Mouse (Mus musculus): Measurements from ENCODE around the gene Vps52. TPM values are rescaled to one million over a fixed set of nuclear protein-coding genes. Genes with fewer than 3 reads are reported as not detected.
"Not testable (repeated sequence)": the region's sequence is repeated elsewhere in the genome, so short reads cannot be mapped to it uniquely, and the experiment has no call there.

Gene Vps52
- polyA plus RNA-seq, 1 experiment from 2014 or later = 57.2 TPM

DNA sequence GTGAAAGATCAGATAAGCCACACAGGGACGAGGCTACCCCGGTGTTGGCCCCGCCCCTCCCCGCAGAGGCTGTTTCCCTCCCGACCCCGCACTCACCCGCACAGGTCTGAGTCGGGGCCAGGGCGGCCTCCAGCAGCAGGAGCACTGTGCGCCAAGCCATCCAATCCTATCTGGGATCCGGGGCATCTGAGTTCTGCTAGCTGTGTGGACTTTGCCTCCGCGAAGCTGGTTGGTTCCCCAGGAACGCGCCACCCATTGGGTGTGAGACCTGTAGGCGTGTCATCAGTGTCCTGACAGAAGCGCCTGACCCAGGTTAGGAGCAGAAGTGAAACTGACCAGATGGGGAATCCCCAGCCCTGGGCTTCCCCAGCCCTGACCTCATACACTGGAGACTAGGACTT, 23.0 kb downstream of the Vps52 start:
- no peaks in the 10 kb centered on the region for H3K9me3 ChIP-seq (replicated peaks)
- H3K4me2 ChIP-seq (replicated peaks) = peak overlapping the region; percentile 59
- no peak overlapping the region for H3K9ac ChIP-seq
- peak overlapping the region; percentile 37 for H3K4me3 ChIP-seq (replicated peaks)
- WGBS = 0% methylated on average over 17 of the region's 17 CpGs
- no peak overlapping the region for H3K27ac ChIP-seq (replicated peaks)
- ATAC-seq (ENCODE audit: insufficient number of reproducible peaks, low FRiP score, low TSS enrichment, low read depth) = no peak
- peaks cover 27% of the 10 kb centered on the region for H3K4me1 ChIP-seq
- no peaks in the 10 kb centered on the region for H3K36me3 ChIP-seq
- peaks cover 60% of the 10 kb centered on the region for H3K27me3 ChIP-seq

DNA sequence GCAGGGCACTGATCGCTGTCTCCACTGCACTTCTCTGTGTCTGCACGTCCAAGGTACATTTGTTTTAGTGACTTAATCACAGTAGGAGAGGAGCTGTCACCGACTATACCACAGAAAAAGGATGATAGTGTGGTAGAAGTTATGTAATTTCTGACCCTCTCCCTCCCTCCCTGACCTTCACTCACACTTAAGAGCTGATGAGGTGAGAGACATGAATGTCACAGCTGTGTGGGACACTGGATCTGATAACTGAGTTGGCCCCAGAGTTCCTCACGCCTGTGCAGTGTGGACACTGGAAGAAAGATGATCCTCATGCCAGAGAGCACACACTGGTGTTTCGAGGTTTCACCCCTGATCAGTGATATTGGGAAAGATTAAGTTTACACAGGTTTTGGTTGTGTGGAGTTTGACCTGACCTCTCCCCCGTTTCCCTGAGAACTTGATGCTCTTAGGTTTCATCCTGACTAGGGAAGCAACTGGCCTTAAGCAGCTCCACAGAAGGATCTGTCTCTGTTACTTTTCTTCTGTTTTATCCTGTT, 24.0 kb downstream of the Vps52 start:
- WGBS = 74% methylated on average over 6 of the region's 6 CpGs
- H3K36me3 ChIP-seq = no peaks in the 10 kb centered on the region
- H3K9ac ChIP-seq = no peak overlapping the region
- no peak for ATAC-seq (ENCODE audit: insufficient number of reproducible peaks, low FRiP score, low TSS enrichment, low read depth)
- H3K4me2 ChIP-seq (replicated peaks) = no peak overlapping the region
- H3K4me3 ChIP-seq (replicated peaks) = no peak overlapping the region
- H3K27ac ChIP-seq (replicated peaks) = no peak overlapping the region
- no peaks in the 10 kb centered on the region for H3K9me3 ChIP-seq (replicated peaks)
- H3K27me3 ChIP-seq = peaks cover 55% of the 10 kb centered on the region
- H3K4me1 ChIP-seq = peaks cover 27% of the 10 kb centered on the region

DNA sequence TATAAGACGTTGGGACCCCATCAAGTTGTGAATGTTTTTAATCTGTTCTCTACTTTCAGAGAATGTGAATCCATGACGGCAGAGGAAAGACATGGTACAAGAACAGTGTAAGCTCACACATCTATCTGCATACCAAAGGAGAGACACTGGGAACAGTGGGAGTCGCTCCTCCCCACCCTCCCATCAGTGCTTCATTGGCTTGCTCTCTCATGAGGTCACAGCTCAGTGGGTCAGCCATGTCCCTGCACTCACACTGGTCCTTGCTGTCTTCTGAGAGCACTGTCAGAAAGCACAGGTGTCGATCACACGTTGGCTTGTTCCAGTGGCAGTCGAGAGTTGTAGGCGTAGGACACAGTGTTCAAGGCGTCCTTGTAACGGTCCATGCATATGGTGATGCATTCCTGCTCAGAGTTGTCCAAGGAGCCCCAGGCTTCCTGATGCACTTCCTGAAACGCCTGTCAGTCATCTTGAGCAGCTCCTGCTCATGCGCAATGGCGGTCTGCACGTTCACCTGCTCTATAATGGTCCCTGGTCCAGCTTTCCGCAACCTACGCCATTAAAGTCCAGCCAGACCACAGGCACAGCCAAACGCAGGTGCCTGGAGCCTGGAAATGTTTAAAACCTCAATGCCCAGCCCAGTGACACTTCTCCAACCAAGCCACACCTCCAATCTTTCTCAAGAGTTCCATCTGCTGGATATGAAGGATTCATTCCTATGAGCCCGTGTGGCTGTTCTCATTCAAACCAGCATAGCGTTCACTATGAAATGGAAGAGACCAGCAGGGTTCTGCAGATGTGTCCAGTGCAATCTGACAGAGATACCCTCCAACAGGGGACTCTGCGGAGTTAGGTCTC, 24.8 kb downstream of the Vps52 start:
- Histone ChIP-seq H3K36me3 (no peaks in the 10 kb centered on the region), H3K9ac (no peak overlapping the region), H3K9me3 (replicated peaks) (no peaks in the 10 kb centered on the region), H3K4me2 (replicated peaks) (peak overlapping the region; percentile 63; the same call in 1 of the 2 replicates), H3K4me3 (replicated peaks) (no peak overlapping the region), H3K4me1 (peaks cover 27% of the 10 kb centered on the region), H3K27me3 (peaks cover 48% of the 10 kb centered on the region), H3K27ac (replicated peaks) (peak overlapping the region; percentile 55; the same call in 1 of the 2 replicates)
- WGBS = 73% methylated on average over 19 of the region's 19 CpGs
- ATAC-seq (ENCODE audit: insufficient number of reproducible peaks, low FRiP score, low TSS enrichment, low read depth) = no peak

DNA sequence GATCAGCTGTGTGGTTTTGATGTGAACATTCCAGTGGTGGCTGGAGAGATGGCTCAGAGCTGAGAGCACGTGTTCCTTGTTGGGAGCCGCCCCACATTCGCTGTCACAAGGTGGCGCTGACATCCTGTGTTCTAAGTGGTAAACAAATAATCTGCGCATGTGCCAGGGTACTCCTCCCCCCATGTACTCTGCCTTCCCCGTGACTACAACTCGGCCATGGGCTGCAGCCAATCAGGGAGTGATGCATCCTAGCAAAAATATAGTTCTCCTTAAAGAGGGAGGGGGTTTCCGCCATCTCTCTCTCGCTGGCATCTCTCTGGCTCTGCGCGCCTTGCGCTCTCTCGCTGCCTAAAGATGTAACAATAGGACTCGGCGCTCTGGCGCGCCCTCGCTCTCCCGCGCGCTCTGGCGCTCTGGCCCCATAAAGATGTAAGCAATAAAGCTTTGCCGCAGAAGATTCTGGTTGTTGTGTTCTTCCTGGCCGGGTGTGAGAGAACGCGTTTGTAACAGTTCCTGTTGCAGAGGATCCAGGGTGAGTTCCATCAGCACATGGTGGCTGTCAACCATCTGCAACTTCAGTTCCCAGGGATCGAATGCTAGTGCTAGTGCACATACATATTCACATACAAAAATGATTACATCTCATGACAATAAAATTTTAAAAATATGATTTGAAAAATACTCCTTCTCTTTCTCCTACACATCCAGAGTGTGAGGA, 25.7 kb downstream of the Vps52 start:
- Histone ChIP-seq H3K4me1 (peaks cover 27% of the 10 kb centered on the region), H3K4me2 (replicated peaks) (peak overlapping the region; percentile 63), H3K27ac (replicated peaks) (peak overlapping the region; percentile 94), H3K27me3 (peaks cover 42% of the 10 kb centered on the region), H3K4me3 (replicated peaks) (peak overlapping the region; percentile 57)
- H3K9me3 ChIP-seq (replicated peaks); H3K36me3 ChIP-seq; H3K9ac ChIP-seq: not testable (repeated sequence)
- under 1% methylated on average over 27 of the region's 27 CpGs for WGBS
- peak; percentile 92 for ATAC-seq (ENCODE audit: insufficient number of reproducible peaks, low FRiP score, low TSS enrichment, low read depth)

- 0 out of 2 replicates have a peak overlapping the region, but pooled peaks have one; percentile 94 for H3K27ac ChIP-seq (replicated peaks)
- not testable (repeated sequence) for ATAC-seq (ENCODE audit: insufficient number of reproducible peaks, low FRiP score, low TSS enrichment, low read depth); H3K9ac ChIP-seq; H3K9me3 ChIP-seq (replicated peaks); H3K36me3 ChIP-seq
- H3K4me2 ChIP-seq (replicated peaks) = peak overlapping the region; percentile 63
- peaks cover 34% of the 10 kb centered on the region for H3K27me3 ChIP-seq
- WGBS = 9% methylated on average over 8 of the region's 8 CpGs
- H3K4me1 ChIP-seq = peaks cover 27% of the 10 kb centered on the region
- peak overlapping the region; percentile 57; the same call in 1 of the 2 replicates for H3K4me3 ChIP-seq (replicated peaks)
Observed at GRCm38 (mm10) chr17:33982136-33982535, 26.5 kb downstream of the Vps52 start.

DNA sequence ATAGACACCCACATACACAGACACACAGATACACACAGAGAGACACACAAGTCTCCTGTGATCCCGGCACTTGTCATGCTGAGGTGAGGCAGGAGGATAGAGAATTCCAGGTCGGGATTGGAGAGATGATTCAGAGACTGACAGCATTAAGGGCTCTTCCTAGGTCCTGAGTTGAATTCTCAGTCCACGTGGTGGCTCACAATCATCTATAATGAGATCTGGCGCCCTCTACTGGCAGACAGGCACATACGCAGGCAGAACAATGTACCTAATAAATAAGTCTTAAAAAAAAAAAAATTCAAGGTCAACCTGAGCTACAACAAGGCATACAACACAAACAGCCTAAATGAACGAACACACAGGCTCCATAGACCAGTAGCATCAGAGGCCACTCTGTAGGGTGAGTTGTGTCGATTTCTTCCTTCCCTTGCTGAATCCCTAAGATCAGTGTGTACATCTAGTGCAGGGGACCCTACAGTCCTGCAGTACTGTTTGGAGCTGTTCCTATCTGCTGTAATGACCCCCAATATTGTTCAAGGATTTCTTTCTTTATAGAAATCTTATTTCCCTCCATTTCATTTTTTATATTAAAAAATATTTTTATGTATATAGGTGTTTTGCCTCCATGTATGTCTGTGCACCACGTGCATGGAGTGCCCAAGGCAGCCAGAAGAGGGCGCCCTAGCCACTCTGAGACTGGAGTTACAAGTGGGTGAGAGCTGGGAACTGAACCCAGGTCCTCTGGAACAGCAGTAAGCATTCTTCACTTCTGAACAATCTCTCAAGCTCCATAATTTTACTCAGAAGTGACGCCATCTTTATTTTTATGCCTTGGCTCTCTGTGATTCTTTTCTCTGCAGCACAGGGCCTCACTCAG, 36.4 kb downstream of the Vps52 start:
- Histone ChIP-seq H3K4me2 (replicated peaks) (no peak overlapping the region), H3K4me3 (replicated peaks) (no peak overlapping the region), H3K4me1 (no peaks in the 10 kb centered on the region), H3K36me3 (no peaks in the 10 kb centered on the region), H3K27ac (replicated peaks) (no peak overlapping the region), H3K9me3 (replicated peaks) (no peaks in the 10 kb centered on the region), H3K9ac (no peak overlapping the region), H3K27me3 (peaks cover 12% of the 10 kb centered on the region; the same call in 1 of the 2 replicates)
- WGBS = 28% methylated on average over 10 of the region's 10 CpGs
- no peak for ATAC-seq (ENCODE audit: insufficient number of reproducible peaks, low FRiP score, low TSS enrichment, low read depth)

DNA sequence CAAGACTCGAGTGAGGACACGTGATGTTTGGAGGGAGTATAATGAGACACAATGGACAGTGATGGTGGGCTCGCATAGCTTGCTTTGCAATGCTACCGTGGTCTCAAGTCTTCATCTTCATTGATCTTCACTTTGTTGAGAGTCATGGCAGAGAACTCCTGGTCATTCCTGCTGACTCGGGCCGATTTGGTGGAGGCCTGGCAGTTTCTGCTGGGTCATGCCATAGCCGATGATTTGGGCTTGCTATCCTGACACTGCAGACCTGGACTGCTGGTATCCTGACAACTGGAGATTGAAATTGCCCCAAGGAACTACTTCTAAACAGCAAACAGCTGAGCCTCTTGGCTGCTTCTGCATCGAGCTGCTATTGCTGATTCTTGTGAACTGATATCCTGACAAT, 39.3 kb downstream of the Vps52 start:
- H3K9me3 ChIP-seq (replicated peaks) = no peaks in the 10 kb centered on the region
- H3K4me2 ChIP-seq (replicated peaks) = no peak overlapping the region
- H3K4me3 ChIP-seq (replicated peaks) = no peak overlapping the region
- no peak overlapping the region for H3K9ac ChIP-seq
- no peaks in the 10 kb centered on the region for H3K36me3 ChIP-seq
- H3K27me3 ChIP-seq = peaks cover 18% of the 10 kb centered on the region
- H3K4me1 ChIP-seq = peaks cover 9% of the 10 kb centered on the region
- H3K27ac ChIP-seq (replicated peaks) = no peak overlapping the region
- WGBS = 84% methylated on average over 8 of the region's 8 CpGs
- no peak for ATAC-seq (ENCODE audit: insufficient number of reproducible peaks, low FRiP score, low TSS enrichment, low read depth)

GRCm38 (mm10) chr17:33995651-33996050, 40.0 kb downstream of the Vps52 start:
- 62% methylated on average over 3 of the region's 3 CpGs for WGBS
- Histone ChIP-seq H3K36me3 (no peaks in the 10 kb centered on the region), H3K27me3 (peaks cover 25% of the 10 kb centered on the region), H3K4me3 (replicated peaks) (no peak overlapping the region), H3K27ac (replicated peaks) (no peak overlapping the region), H3K9ac (no peak overlapping the region), H3K4me1 (peaks cover 15% of the 10 kb centered on the region), H3K4me2 (replicated peaks) (no peak overlapping the region), H3K9me3 (replicated peaks) (no peaks in the 10 kb centered on the region)
- no peak for ATAC-seq (ENCODE audit: insufficient number of reproducible peaks, low FRiP score, low TSS enrichment, low read depth)

DNA sequence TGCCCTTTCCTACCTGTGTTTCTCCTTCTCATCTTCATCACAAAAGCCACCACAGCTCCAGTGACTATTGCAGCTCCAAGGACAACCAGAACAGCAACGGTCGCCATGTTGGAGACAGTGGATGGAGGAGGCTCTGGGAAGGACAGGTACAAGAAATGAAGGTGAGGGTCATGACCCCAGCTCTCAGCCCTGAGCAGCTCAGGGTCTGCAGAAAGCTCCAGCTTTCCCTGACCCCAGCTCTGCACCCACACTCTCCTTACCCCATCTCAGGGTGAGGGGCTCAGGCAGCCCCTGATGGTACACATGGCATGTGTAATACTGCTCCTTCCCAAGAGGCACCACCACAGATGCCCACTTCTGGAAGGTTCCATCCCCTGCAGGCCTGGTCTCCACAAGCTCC, 41.4 kb downstream of the Vps52 start:
- whole genome bisulfite sequencing = 89% methylated on average over 2 of the region's 2 CpGs
- not testable (repeated sequence) for ATAC-seq (ENCODE audit: insufficient number of reproducible peaks, low FRiP score, low TSS enrichment, low read depth); H3K4me2 ChIP-seq (replicated peaks); H3K27ac ChIP-seq (replicated peaks); H3K9ac ChIP-seq; H3K9me3 ChIP-seq (replicated peaks); H3K4me3 ChIP-seq (replicated peaks); H3K36me3 ChIP-seq
- Histone ChIP-seq H3K27me3 (peaks cover 39% of the 10 kb centered on the region), H3K4me1 (peaks cover 15% of the 10 kb centered on the region)

DNA sequence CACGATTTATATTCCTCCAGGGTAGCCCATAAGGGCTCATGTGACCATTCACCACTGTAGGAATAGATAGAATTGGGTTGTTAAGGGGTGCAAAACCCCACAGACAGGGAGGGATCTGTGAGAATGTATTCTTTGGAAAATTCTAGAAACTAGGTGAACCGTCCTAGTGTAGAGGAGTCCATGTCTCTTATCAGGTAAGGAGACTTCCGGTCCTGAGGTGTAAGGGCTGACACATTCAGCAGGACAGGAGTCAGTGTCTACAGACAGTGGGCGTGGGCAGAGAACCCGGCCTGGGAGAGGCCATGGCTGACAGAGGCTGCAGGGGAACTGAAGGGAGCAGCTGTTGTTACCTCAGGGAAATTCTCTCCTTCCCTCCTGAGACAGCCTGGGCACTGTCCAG, 43.1 kb downstream of the Vps52 start:
- not testable (repeated sequence) for H3K9ac ChIP-seq; H3K27ac ChIP-seq (replicated peaks); H3K9me3 ChIP-seq (replicated peaks); H3K36me3 ChIP-seq; ATAC-seq (ENCODE audit: insufficient number of reproducible peaks, low FRiP score, low TSS enrichment, low read depth); H3K4me2 ChIP-seq (replicated peaks); H3K4me3 ChIP-seq (replicated peaks)
- H3K4me1 ChIP-seq = peaks cover 15% of the 10 kb centered on the region
- 48% methylated on average over 5 of the region's 5 CpGs for WGBS
- peaks cover 43% of the 10 kb centered on the region for H3K27me3 ChIP-seq

Measured in embryonic facial prominence, embryonic 15.5 days (tissue).